Mouse (Mus musculus): ENCODE measurements at regions not wholly inside any gene's neighbourhood (a gene's known extent, or its start where the extent isn't known, plus 50 kb on each side); places are given as distances from the start of the nearest gene placed in this dataset.
"Not testable (repeated sequence)": the region's sequence is repeated elsewhere in the genome, so short reads cannot be mapped to it uniquely, and the experiment has no call there.

DNA sequence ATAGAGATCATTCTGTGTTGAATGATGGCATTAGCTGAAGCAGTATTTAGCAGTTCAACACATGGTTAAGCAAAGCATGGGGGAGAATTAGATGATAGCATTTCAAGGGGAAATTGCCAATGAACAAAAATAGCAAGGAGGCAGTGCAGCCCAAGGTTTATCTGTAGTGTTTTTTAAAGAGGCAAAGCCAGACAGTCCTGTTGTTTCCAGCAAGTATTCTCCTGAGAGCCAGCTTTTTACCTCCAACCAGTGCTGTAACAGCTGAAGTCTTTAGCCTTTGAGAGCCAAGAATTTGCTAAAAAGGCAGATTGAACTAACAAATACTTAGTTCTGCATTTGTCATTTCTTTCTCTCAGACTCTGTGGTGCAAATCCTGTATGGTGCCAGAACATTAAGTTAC, 305.1 kb upstream of the Arx start:
- no peak for DNase-seq (ENCODE audit: low spot score in 2 of 2)

DNA sequence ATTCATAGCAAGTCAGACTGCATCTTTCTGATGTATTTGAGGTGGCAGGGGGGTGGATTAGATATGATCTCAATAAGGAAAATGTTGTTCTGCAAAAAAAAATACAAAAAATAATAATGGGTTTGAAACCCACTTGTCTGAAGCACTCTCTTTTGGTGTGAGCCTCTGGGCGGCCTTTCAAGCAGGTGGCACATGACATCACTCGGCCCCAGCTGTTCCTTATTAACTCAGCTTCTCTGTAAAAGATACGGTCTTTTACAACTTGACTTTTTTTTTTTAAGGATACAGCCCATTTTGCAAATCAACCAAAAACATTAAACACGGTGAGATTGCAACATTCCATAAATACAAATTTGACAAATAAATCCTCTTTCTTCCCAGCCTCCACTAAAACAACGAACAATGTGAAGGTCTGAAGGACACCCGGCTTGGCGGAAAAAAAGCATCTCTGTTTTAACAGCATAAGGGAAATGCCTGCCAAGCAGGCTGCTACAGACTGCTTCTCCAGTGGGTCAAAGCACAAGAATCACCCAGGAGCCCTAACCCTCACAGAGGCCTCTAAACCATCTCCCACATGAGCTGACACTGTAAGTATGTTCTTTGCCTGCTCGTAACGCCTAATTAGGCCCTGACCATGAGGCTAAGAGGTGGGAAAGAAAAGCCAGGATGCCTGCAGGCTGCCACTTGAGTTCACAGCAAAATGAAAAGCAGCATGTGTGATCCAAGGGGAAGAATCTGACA, 283.8 kb upstream of the Arx start:
- no peak for DNase-seq (ENCODE audit: low spot score in 2 of 2)

DNA sequence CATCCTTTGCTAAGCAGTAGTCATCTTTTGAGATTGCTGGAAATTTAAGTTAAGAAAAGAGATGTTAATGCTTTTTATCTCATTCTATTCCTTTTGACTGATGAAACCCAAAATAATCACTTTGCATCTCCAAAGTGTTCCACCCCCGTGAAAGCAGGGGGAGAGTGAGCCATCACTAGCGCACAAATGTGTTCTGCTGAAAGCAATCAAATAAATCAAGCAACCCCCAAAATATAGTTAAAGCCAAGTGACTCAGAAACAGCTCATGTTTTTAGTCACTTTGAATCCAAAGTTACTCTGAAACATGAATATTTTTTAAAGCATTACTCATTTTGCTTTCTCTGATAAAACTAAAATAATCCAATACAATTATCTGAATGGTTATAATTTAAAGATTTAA, 279.6 kb upstream of the Arx start:
- no peak for DNase-seq (ENCODE audit: low spot score in 2 of 2)

- DNase-seq (ENCODE audit: low spot score in 2 of 2): no peak
Observed at GRCm38 (mm10) chrX:93011578-93011977, 274.7 kb upstream of the Arx start.

DNA sequence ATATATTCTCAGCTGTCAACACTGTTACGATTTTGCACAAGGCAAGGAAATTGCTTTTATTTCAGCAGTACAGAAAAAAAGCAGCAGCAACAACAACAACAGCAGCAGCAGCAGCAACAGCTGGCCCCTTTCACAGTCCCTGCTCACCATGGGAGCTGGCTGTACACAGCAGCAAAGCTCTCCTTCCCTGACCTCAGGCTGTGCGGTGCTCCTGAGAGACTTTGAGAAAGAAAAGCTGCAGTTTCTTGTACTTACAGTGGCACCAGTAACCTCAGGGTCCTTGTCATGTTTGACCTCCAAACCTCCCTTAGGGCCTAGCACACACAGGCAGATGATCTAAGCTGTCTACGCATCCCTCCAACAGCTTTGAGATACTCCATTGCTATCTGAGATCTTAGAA, 269.9 kb upstream of the Arx start:
- DNase-seq (ENCODE audit: low spot score in 2 of 2): no peak

- no peak for DNase-seq (ENCODE audit: low spot score in 2 of 2)
Observed at GRCm38 (mm10) chrX:93041096-93041495, 245.1 kb upstream of the Arx start.

DNA sequence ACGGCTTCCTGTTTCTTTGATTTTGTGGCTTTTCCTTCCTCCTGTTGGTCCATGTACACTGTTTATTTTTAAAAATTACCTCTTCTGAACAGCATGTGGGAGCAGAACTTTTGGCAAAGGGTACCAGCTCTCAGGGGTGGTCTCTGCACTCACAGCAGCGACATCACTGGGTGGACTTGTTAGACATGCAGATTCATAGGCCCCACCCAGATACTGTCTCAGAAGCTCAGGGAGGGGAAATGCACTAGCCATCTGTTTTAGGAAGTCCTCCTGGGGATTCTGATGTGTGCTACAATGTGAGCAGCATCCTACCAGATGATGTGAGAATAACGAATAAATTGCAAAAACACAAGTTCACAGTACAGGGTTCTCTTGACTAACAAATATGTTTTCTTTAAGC, 243.5 kb upstream of the Arx start:
- DNase-seq (ENCODE audit: low spot score in 2 of 2): no peak

GRCm38 (mm10) chrX:93048967-93049754, 237.1 kb upstream of the Arx start:
- DNase-seq (ENCODE audit: low spot score in 2 of 2): no peak

GRCm38 (mm10) chrX:93049755-93050143, 236.5 kb upstream of the Arx start:
- no peak for DNase-seq (ENCODE audit: low spot score in 2 of 2)

DNA sequence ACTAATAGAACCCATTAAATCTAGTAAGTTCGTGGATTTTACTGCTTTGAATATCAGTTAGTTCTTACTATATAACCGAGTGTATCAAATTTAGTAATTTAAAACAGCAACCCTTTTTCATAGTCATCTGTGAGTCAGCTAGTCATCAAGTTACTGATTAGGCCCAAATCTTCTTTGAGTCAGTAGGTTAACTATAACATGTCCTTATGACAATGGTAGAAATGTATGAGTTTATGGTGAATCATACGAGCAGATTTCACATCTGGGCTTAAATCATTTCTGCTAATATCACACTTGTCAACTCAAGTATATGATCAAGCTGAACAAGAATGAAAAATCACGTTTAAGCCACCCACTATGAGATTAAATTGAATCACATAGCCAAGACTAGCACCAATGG, 226.7 kb upstream of the Arx start:
- DNase-seq (ENCODE audit: low spot score in 2 of 2): no peak

DNA sequence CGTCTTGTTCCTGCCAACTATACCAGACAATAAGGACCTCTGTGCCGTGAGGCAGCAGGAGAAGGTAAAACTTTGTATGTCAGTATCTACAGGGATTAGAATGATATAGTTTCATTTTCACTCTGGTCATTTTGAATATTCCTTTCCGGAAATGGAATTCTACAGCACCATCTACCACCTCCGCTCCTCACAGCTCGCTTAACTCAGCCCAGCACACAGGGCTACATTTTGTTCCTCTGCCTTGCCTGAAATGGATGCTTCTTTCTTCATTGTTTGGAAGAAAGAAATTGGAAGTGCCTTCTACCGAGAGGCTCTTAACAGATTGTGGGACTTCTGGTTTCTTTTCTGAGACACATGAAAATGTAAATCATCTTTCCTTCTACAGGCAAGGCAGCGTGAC, 217.4 kb upstream of the Arx start:
- no peak for DNase-seq (ENCODE audit: low spot score in 2 of 2)

DNA sequence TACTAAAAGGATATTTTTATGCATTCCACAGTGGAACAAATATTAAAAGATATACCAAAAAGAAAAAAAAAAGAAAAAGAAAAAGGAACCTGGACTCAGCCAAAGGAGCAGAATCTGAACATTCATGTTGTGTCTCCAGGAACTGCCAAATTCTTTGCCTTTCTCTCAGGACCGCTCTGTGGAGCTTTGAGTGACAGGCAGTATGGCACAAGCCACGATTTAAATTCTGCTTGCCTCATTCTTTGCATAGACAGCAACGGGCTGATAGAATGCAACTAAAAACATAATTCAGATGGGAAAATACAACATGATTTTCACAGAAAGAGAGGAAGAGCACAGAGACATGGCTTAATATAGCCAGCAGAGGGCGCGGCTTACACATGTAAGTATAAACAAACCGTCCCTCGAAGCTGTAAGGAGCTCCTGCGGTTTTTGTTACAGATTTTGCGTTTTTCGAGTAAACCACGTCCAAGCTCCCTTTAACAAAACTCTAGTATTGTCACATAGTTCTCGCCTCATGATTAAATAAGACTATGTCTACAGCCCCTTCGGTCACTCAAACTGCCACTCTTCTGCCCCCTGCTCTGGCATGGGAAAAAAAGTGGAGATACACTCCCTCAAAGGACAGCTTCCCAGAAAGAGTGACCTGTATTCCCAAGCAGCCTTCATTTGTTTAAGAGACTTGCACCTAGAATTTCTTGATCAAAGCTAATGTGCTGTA, 216.5 kb upstream of the Arx start:
- peak in 1 of 2 experiments; percentile 7 for DNase-seq (ENCODE audit: low spot score in 2 of 2)

DNA sequence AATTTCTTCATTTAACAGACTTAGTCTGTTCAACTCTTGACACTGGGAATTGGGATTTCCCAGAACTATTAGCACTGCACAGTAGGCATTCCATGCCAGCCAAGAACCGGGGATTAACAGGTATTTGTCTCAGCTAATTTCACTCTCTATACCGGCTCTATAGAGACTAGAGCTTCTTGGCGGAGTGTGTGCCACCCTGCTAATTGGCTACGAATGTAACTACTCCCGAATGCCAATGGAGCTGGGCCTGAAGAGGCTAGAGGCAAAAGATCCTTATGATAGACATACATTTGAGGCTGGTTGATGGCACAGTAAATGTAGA, 216.0 kb upstream of the Arx start:
- DNase-seq (ENCODE audit: low spot score in 2 of 2): no peak

GRCm38 (mm10) chrX:93088976-93089375, 197.3 kb upstream of the Arx start:
- DNase-seq (ENCODE audit: low spot score in 2 of 2): no peak

- no peak for DNase-seq (ENCODE audit: low spot score in 2 of 2)
Observed at GRCm38 (mm10) chrX:93097551-93097950, 188.7 kb upstream of the Arx start.

- no peak for DNase-seq (ENCODE audit: low spot score in 2 of 2)
Observed at GRCm38 (mm10) chrX:93107930-93108567, 178.2 kb upstream of the Arx start.

- DNase-seq (ENCODE audit: low spot score in 2 of 2): not testable (repeated sequence)
Observed at GRCm38 (mm10) chrX:93154367-93154766, 131.9 kb upstream of the Arx start.

DNA sequence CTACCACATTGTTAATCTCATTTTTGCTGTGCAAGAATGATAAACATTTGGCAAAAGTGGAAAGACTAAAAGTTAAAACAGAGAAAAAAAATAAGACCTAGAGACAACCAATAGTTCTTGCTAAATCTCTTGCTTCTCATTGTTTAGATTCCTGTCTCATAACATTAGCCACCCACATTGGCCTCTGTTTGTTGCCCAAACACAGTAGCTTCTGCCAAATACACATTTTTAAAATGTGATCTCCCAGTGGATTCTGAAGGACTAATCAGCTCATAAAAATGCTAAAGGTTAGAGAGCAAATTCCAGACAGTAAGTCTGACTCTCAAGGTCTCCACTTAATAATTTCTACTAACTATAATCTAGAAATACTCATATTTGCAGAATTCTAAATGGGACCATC, 127.1 kb upstream of the Arx start:
- no peak for DNase-seq (ENCODE audit: low spot score in 2 of 2)

GRCm38 (mm10) chrX:93160956-93161355, 125.3 kb upstream of the Arx start:
- DNase-seq (ENCODE audit: low spot score in 2 of 2): no peak
